Mouse (Mus musculus): Measurements from ENCODE around the gene Foxr1. TPM values are rescaled to one million over a fixed set of nuclear protein-coding genes. Genes with fewer than 3 reads are reported as not detected.
"Not testable (repeated sequence)": the region's sequence is repeated elsewhere in the genome, so short reads cannot be mapped to it uniquely, and the experiment has no call there.

The Foxr1 gene
- polyA plus RNA-seq, 1 experiment from 2014 or later, result not detected

- H3K36me3 ChIP-seq (ENCODE audit: insufficient read depth, low read length), result no peaks in the 10 kb centered on the region
- H3K4me2 ChIP-seq (ENCODE audit: low read length), result no peak overlapping the region
- H3K9me3 ChIP-seq (replicated peaks; ENCODE audit: low read length), result no peaks in the 10 kb centered on the region
- H3K4me3 ChIP-seq (replicated peaks; ENCODE audit: low read depth, low read length), result no peak overlapping the region
- H3K27ac ChIP-seq, result no peak overlapping the region
- no peak for TF ChIP-seq CTCF (IDR thresholded peaks at IDR 0.05; ENCODE audit: low read depth)
- H3K9ac ChIP-seq (ENCODE audit: low read depth, low read length), result no peak overlapping the region
- DNase-seq (ENCODE audit: low spot score), result no peak
- whole genome bisulfite sequencing, result 75% methylated on average over 6 of the region's 6 CpGs
- no peaks in the 10 kb centered on the region for H3K27me3 ChIP-seq (ENCODE audit: insufficient read depth, low read length)
- H3K4me1 ChIP-seq (replicated peaks; ENCODE audit: insufficient read depth, low read length), result no peaks in the 10 kb centered on the region
- ATAC-seq (replicated peaks; ENCODE audit: low FRiP score, low read depth), result no peak
These were observed 5.2 kb downstream of the Foxr1 start for GRCm38 (mm10) chr9:44435747-44436146.

GRCm38 (mm10) chr9:44432577-44433185 lies 8.3 kb downstream of the Foxr1 start:
- no peaks in the 10 kb centered on the region for H3K36me3 ChIP-seq (ENCODE audit: insufficient read depth, low read length)
- H3K4me3 ChIP-seq (replicated peaks; ENCODE audit: low read depth, low read length), result no peak overlapping the region
- no peak overlapping the region for H3K27ac ChIP-seq
- 38% methylated on average over 5 of the region's 5 CpGs for WGBS
- no peak overlapping the region for H3K4me2 ChIP-seq (ENCODE audit: low read length)
- no peak overlapping the region for H3K9ac ChIP-seq (ENCODE audit: low read depth, low read length)
- H3K4me1 ChIP-seq (replicated peaks; ENCODE audit: insufficient read depth, low read length), result no peaks in the 10 kb centered on the region
- ATAC-seq (replicated peaks; ENCODE audit: low FRiP score, low read depth), result no peak
- no peaks in the 10 kb centered on the region for H3K27me3 ChIP-seq (ENCODE audit: insufficient read depth, low read length)
- DNase-seq (ENCODE audit: low spot score), result no peak
- TF ChIP-seq CTCF (IDR thresholded peaks at IDR 0.05; ENCODE audit: low read depth), result peak; percentile 21; the same call in 1 of the 2 replicates
- no peaks in the 10 kb centered on the region for H3K9me3 ChIP-seq (replicated peaks; ENCODE audit: low read length)

- no peaks in the 10 kb centered on the region for H3K4me1 ChIP-seq (replicated peaks; ENCODE audit: insufficient read depth, low read length)
- H3K4me3 ChIP-seq (replicated peaks; ENCODE audit: low read depth, low read length), result no peak overlapping the region
- no peaks in the 10 kb centered on the region for H3K27me3 ChIP-seq (ENCODE audit: insufficient read depth, low read length)
- no peaks in the 10 kb centered on the region for H3K36me3 ChIP-seq (ENCODE audit: insufficient read depth, low read length)
- no peak overlapping the region for H3K4me2 ChIP-seq (ENCODE audit: low read length)
- H3K9me3 ChIP-seq (replicated peaks; ENCODE audit: low read length), result no peaks in the 10 kb centered on the region
- DNase-seq (ENCODE audit: low spot score) (no peak), ATAC-seq (replicated peaks; ENCODE audit: low FRiP score, low read depth) (no peak)
- 89% methylated on average over 4 of the region's 4 CpGs for WGBS
- no peak overlapping the region for H3K9ac ChIP-seq (ENCODE audit: low read depth, low read length)
- H3K27ac ChIP-seq, result no peak overlapping the region
- no peak for TF ChIP-seq CTCF (IDR thresholded peaks at IDR 0.05; ENCODE audit: low read depth)
These were observed 17.4 kb downstream of the Foxr1 start for GRCm38 (mm10) chr9:44423576-44423975.

GRCm38 (mm10) chr9:44420280-44420898 lies 20.5 kb downstream of the Foxr1 start:
- no peaks in the 10 kb centered on the region for H3K36me3 ChIP-seq (ENCODE audit: insufficient read depth, low read length)
- 69% methylated on average over 5 of the region's 5 CpGs for WGBS
- H3K27ac ChIP-seq, result no peak overlapping the region
- TF ChIP-seq CTCF (IDR thresholded peaks at IDR 0.05; ENCODE audit: low read depth), result no peak
- no peak overlapping the region for H3K4me2 ChIP-seq (ENCODE audit: low read length)
- ATAC-seq (replicated peaks; ENCODE audit: low FRiP score, low read depth), result no peak
- H3K4me1 ChIP-seq (replicated peaks; ENCODE audit: insufficient read depth, low read length), result 0 out of 2 replicates have a peak, but pooled peaks cover 3% of the 10 kb centered on the region
- H3K9me3 ChIP-seq (replicated peaks; ENCODE audit: low read length), result no peaks in the 10 kb centered on the region
- H3K27me3 ChIP-seq (ENCODE audit: insufficient read depth, low read length), result no peaks in the 10 kb centered on the region
- no peak for DNase-seq (ENCODE audit: low spot score)
- H3K9ac ChIP-seq (ENCODE audit: low read depth, low read length), result no peak overlapping the region
- no peak overlapping the region for H3K4me3 ChIP-seq (replicated peaks; ENCODE audit: low read depth, low read length)

- H3K9ac ChIP-seq (ENCODE audit: low read depth, low read length); H3K4me1 ChIP-seq (replicated peaks; ENCODE audit: insufficient read depth, low read length); H3K4me2 ChIP-seq (ENCODE audit: low read length); H3K9me3 ChIP-seq (replicated peaks; ENCODE audit: low read length); ATAC-seq (replicated peaks; ENCODE audit: low FRiP score, low read depth); H3K36me3 ChIP-seq (ENCODE audit: insufficient read depth, low read length); H3K27me3 ChIP-seq (ENCODE audit: insufficient read depth, low read length); H3K27ac ChIP-seq; DNase-seq (ENCODE audit: low spot score); H3K4me3 ChIP-seq (replicated peaks; ENCODE audit: low read depth, low read length): not testable (repeated sequence)
- WGBS, result 90% methylated on average over 9 of the region's 9 CpGs
These were observed 21.2 kb downstream of the Foxr1 start for GRCm38 (mm10) chr9:44419730-44420129.

- no peaks in the 10 kb centered on the region for H3K27me3 ChIP-seq (ENCODE audit: insufficient read depth, low read length)
- DNase-seq (ENCODE audit: low spot score), result no peak
- peak within 1 kb of the TSS; percentile 78 for H3K27ac ChIP-seq
- H3K4me3 ChIP-seq (replicated peaks; ENCODE audit: low read depth, low read length), result peak within 1 kb of the TSS; percentile 86
- no peaks in the 10 kb centered on the region for H3K9me3 ChIP-seq (replicated peaks; ENCODE audit: low read length)
- TF ChIP-seq CTCF (IDR thresholded peaks at IDR 0.05; ENCODE audit: low read depth), result no peak
- ATAC-seq (replicated peaks; ENCODE audit: low FRiP score, low read depth), result no peak
- H3K4me1 ChIP-seq (replicated peaks; ENCODE audit: insufficient read depth, low read length), result 0 out of 2 replicates have a peak, but pooled peaks cover 3% of the 10 kb centered on the region
- peak within 1 kb of the TSS; percentile 93 for H3K4me2 ChIP-seq (ENCODE audit: low read length)
- WGBS, result 73% methylated on average over 14 of the region's 14 CpGs
- peaks cover 4% of the 10 kb centered on the region; the same call in 1 of the 2 replicates for H3K36me3 ChIP-seq (ENCODE audit: insufficient read depth, low read length)
- peak within 1 kb of the TSS; percentile 81 for H3K9ac ChIP-seq (ENCODE audit: low read depth, low read length)
These were observed 22.2 kb downstream of the Foxr1 start, which contains the start of gene Ccdc84 for GRCm38 (mm10) chr9:44418519-44419385. Gene Ccdc84, minus strand, starts transcription at chr9:44418569.

Data from kidney, postnatal 0 days (tissue).